Mouse (Mus musculus) embryonic facial prominence, embryonic 13.5 days (tissue): Measurements from ENCODE around the gene Rab37. TPM values are rescaled to one million over a fixed set of nuclear protein-coding genes. Genes with fewer than 3 reads are reported as not detected.

Source experiments
- ATAC-seq: fragments of 200-750 bp; cut with Nextera tagmentation; 2 replicates; pipeline ENCODE4 v1.8.0; 2017; ENCODE audit warnings: low read depth; ENCODE audit not compliant: insufficient number of reproducible peaks, insufficient read depth, low FRiP score, low TSS enrichment
- H3K27ac ChIP-seq: fragments of 300-500 bp; sonication (generic); 2 replicates; pipeline ENCODE4 v1.5.1; 2015; ENCODE audit warnings: moderate library complexity, mild to moderate bottlenecking, inconsistent platforms
- H3K27me3 ChIP-seq: fragments of 300-500 bp; sonication (generic); 2 replicates; pipeline ENCODE4 v1.6.1; 2015; ENCODE audit warnings: mild to moderate bottlenecking, inconsistent platforms
- H3K36me3 ChIP-seq: fragments of 300-500 bp; sonication (generic); 2 replicates; pipeline ENCODE4 v1.6.1; 2015; ENCODE audit warnings: mild to moderate bottlenecking, inconsistent platforms
- H3K4me1 ChIP-seq: fragments of 300-500 bp; sonication (generic); 2 replicates; pipeline ENCODE4 v1.6.1; 2015; ENCODE audit warnings: inconsistent platforms
- H3K4me2 ChIP-seq: fragments of 300-500 bp; sonication (generic); 2 replicates; pipeline ENCODE4 v1.6.1; 2015; ENCODE audit warnings: moderate library complexity, mild to moderate bottlenecking, inconsistent platforms
- H3K4me3 ChIP-seq: fragments of 300-500 bp; sonication (generic); 2 replicates; pipeline ENCODE4 v1.5.1; 2015; ENCODE audit warnings: mild to moderate bottlenecking, inconsistent platforms
- H3K9ac ChIP-seq: fragments of 300-500 bp; sonication (generic); 2 replicates; pipeline ENCODE4 v1.6.1; 2015; ENCODE audit warnings: mild to moderate bottlenecking, inconsistent platforms
- H3K9me3 ChIP-seq: fragments of 300-500 bp; sonication (generic); 2 replicates; pipeline ENCODE4 v1.6.1; 2016; ENCODE audit warnings: inconsistent platforms
- WGBS: fragments of 180-500 bp; shearing (Covaris S2); methylation state at CpG from one replicate; pipeline ENCODE4 v1.1.7; 2015; ENCODE audit warnings: mixed read lengths; 5-methylcytosine and 5-hydroxymethylcytosine counted together
- polyA plus RNA-seq: library from polyadenylated mRNA; unstranded; fragments of >200 nt; fragmentation: Nextera tagmentation; extraction: Ambion mirVana; gene quantifications from 2 replicates; pipeline ENCODE4 v1.2.1, GENCODE M21; 2015

The Rab37 gene
- polyA plus RNA-seq, 1 experiment from 2014 or later: 0.98 TPM

DNA sequence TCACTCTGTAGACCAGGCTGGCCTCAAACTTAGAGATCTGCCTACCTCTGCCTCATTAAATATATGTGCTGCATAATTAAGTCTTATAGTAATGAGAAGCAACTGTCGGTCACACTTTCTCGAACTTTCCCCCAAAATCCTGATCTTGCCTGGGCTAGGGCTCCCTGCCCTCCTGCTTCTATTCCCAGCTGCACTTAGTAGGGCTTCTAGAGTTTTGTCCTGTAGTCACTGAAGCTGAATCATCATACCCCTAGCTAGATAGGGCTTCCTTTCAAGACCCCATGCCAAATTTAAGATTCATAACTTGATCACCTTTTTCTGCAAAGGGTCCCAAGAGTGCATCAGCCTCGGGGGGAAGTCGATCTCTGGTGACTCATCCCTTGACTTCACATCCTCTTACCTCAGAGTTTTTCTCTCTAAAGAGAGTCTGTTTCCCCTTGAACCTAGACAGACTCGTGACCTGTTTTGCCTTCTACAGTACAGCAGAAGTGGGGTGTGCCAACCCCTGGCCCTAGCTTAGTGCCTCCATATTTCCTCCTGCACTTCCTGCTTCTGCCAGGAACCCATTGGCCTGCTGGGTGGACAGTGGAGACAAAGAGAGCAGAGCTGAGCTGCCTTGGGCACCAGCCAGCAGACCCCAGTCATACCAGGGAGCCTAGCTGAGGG, 47.5 kb downstream of the Rab37 start:
- H3K9ac ChIP-seq: no peak overlapping the region
- no peaks in the 10 kb centered on the region for H3K4me1 ChIP-seq
- H3K4me3 ChIP-seq: no peak overlapping the region
- no peak overlapping the region for H3K27ac ChIP-seq
- H3K36me3 ChIP-seq: no peaks in the 10 kb centered on the region
- no peaks in the 10 kb centered on the region for H3K9me3 ChIP-seq
- WGBS: 75% methylated on average over 5 of the region's 5 CpGs
- H3K27me3 ChIP-seq: no peaks in the 10 kb centered on the region
- no peak overlapping the region for H3K4me2 ChIP-seq
- no peak for ATAC-seq

- no peak for ATAC-seq
- 0 out of 2 replicates have a peak, but pooled peaks cover 3% of the 10 kb centered on the region for H3K27me3 ChIP-seq
Observed at GRCm38 (mm10) chr11:115141970-115142369, 50.7 kb downstream of the Rab37 start.

GRCm38 (mm10) chr11:115147813-115148212, 56.6 kb downstream of the Rab37 start:
- Histone ChIP-seq H3K4me3 (no peak overlapping the region), H3K4me1 (peaks cover 13% of the 10 kb centered on the region), H3K27ac (no peak overlapping the region), H3K9ac (no peak overlapping the region), H3K36me3 (no peaks in the 10 kb centered on the region), H3K4me2 (no peak overlapping the region), H3K9me3 (peaks cover 3% of the 10 kb centered on the region; the same call in 1 of the 2 replicates), H3K27me3 (peaks cover 8% of the 10 kb centered on the region)
- WGBS: 80% methylated on average over 4 of the region's 4 CpGs
- no peak for ATAC-seq

More at GRCm38 (mm10) chr11:115141970-115142369, 50.7 kb downstream of the Rab37 start:
- H3K36me3 ChIP-seq: no peaks in the 10 kb centered on the region
- no peaks in the 10 kb centered on the region for H3K9me3 ChIP-seq
- no peak overlapping the region for H3K4me2 ChIP-seq
- WGBS: 89% methylated on average over 2 of the region's 2 CpGs
- no peak overlapping the region for H3K9ac ChIP-seq
- no peak overlapping the region for H3K27ac ChIP-seq
- no peaks in the 10 kb centered on the region for H3K4me1 ChIP-seq
- H3K4me3 ChIP-seq: no peak overlapping the region

DNA sequence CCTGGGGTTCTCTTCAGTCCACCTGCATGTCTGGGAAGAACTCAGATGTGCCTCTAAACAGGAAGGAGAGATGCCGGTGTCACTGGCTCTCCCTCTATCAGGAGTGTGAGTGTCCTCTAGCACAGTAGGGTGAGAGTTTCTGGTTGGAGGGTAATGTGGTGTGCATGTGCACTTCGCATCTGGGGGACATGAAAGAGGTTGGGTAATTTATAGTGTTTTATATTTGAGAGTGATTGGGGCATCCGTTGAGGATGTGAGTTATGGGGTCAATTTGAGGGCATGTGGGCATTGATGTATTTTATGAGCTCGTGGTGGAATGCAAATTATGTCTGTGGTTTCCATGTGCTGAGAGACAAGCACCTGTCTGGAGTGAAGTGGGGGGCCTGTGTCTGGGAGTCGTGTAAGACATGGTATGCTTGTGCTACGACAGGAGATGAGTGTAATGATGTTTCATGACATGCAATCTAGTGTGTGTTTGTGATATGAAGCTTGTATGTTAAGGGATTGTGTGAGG, 59.6 kb downstream of the Rab37 start:
- Histone ChIP-seq H3K4me3 (no peak overlapping the region), H3K27ac (no peak overlapping the region), H3K4me1 (peaks cover 18% of the 10 kb centered on the region), H3K9me3 (peaks cover 3% of the 10 kb centered on the region; the same call in 1 of the 2 replicates), H3K36me3 (no peaks in the 10 kb centered on the region), H3K4me2 (no peak overlapping the region), H3K9ac (no peak overlapping the region), H3K27me3 (peaks cover 34% of the 10 kb centered on the region)
- 64% methylated on average over 6 of the region's 6 CpGs for WGBS
- no peak for ATAC-seq

DNA sequence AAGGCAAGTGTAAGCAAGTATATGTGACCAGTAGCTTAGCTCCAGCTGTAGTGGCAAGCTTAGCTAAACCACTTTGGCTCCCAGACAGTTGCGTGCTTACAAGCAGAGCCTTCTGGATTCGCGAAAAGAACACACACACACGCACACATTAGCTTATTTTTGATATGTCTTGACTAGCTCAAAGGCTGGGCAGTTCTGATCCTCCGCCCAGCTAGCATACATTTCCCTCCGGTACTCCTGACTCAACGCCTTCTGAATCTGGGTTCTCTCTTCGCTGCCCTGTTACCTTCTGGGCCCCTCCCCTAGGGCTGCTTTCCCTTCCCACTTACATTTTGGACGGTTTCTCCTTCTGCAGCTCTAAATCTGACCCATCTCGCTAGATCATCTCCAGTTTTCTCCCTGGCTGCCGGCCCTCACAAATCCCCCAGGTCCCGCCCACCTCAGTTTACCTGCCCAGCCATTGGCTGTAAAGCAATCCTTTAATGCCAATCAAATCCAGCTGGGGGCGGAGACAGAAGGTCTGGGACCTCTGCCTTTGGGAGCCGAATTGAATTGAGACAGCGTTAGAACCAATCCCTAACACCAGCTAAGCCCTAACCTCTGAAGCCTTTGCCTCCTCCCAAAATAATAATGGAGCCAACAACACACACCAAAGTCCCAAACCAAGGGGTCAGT, 60.7 kb downstream of the Rab37 start:
- Histone ChIP-seq H3K27ac (no peak overlapping the region), H3K4me3 (peak overlapping the region; percentile 36), H3K9ac (peak overlapping the region; percentile 61)

DNA sequence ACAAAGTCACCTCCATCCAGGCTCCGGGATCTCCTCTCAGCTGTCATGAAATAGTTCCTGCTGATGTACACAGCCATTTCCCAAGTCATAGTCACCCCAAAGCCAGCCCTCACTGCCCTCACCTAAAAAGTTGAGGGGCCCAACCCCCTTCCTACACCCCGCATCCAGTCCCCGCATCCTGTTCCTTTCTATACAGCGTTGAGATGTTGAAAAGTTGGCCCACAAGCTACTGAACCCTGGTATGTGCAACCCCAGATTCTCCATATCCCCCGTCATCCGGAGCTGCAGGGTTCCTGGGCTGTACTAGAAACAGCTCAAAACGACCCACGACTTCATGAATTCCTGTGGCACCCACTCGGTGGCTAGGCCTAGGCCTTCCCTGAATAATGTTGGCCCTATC, 61.9 kb downstream of the Rab37 start:
- Histone ChIP-seq H3K4me2 (no peak overlapping the region), H3K27me3 (peaks cover 52% of the 10 kb centered on the region)

More for the DNA sequence above, 60.7 kb downstream of the Rab37 start:
- peak overlapping the region; percentile 64 for H3K4me2 ChIP-seq
- 0 out of 2 replicates have a peak, but pooled peaks have one; percentile 56 for ATAC-seq
- peaks cover 3% of the 10 kb centered on the region; the same call in 1 of the 2 replicates for H3K9me3 ChIP-seq
- H3K4me1 ChIP-seq: peaks cover 18% of the 10 kb centered on the region
- 4% methylated on average over 15 of the region's 15 CpGs for WGBS
- H3K27me3 ChIP-seq: peaks cover 45% of the 10 kb centered on the region
- H3K36me3 ChIP-seq: no peaks in the 10 kb centered on the region

DNA sequence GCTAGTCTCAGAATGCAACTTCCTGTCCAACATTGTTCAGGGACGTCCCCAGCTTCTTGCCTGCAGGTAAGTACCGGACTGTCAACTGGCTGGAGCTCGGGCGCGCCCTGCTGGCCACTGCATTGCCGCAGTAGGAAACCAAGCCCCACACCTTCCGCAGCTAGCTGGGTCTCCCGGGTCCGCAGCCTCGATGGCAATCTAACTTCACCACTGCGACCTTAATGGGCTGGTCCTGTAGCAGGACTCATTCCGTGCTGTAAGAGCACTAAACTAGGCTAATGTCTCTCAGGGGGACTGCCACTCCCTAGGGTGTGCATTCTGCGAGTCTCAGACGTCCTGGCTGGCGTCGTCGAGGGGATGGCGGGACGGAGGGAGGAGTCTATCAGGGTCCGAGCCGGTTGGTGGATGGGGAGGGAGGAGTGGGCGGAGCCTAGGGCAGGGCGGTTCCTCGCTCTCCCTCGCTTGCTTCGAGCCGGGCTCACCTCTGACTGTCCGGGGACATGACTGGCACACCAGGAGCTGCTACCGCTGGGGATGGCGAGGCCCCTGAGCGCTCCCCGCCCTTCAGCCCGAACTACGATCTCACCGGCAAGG, 62.6 kb downstream of the Rab37 start:
- H3K36me3 ChIP-seq: no peaks in the 10 kb centered on the region
- peaks cover 52% of the 10 kb centered on the region for H3K27me3 ChIP-seq
- peak overlapping the region; percentile 53 for H3K4me2 ChIP-seq
- peaks cover 3% of the 10 kb centered on the region; the same call in 1 of the 2 replicates for H3K9me3 ChIP-seq
- 1% methylated on average over 32 of the region's 35 CpGs for WGBS
- H3K9ac ChIP-seq: 0 out of 2 replicates have a peak overlapping the region, but pooled peaks have one; percentile 33
- ATAC-seq: 0 out of 2 replicates have a peak, but pooled peaks have one; percentile 39
- peak overlapping the region; percentile 37 for H3K4me3 ChIP-seq
- H3K4me1 ChIP-seq: peaks cover 30% of the 10 kb centered on the region
- H3K27ac ChIP-seq: no peak overlapping the region

More for the DNA sequence above, 61.9 kb downstream of the Rab37 start:
- ATAC-seq: no peak
- no peak overlapping the region for H3K27ac ChIP-seq
- peaks cover 3% of the 10 kb centered on the region; the same call in 1 of the 2 replicates for H3K9me3 ChIP-seq
- H3K4me1 ChIP-seq: peaks cover 24% of the 10 kb centered on the region
- no peaks in the 10 kb centered on the region for H3K36me3 ChIP-seq
- no peak overlapping the region for H3K4me3 ChIP-seq
- 80% methylated on average over 9 of the region's 9 CpGs for WGBS
- no peak overlapping the region for H3K9ac ChIP-seq

- H3K4me2 ChIP-seq: no peak overlapping the region
- peaks cover 55% of the 10 kb centered on the region for H3K27me3 ChIP-seq
- H3K4me3 ChIP-seq: no peak overlapping the region
- H3K36me3 ChIP-seq: no peaks in the 10 kb centered on the region
- H3K9me3 ChIP-seq: no peaks in the 10 kb centered on the region
- ATAC-seq: no peak
- peaks cover 30% of the 10 kb centered on the region for H3K4me1 ChIP-seq
- no peak overlapping the region for H3K9ac ChIP-seq
- H3K27ac ChIP-seq: no peak overlapping the region
- 6% methylated on average over 5 of the region's 5 CpGs for WGBS
Observed at GRCm38 (mm10) chr11:115155053-115155634, 63.9 kb downstream of the Rab37 start.

- H3K9me3 ChIP-seq: no peaks in the 10 kb centered on the region
- H3K9ac ChIP-seq: no peak overlapping the region; the same call in 1 of the 2 replicates
- H3K4me1 ChIP-seq: peaks cover 30% of the 10 kb centered on the region
- H3K36me3 ChIP-seq: no peaks in the 10 kb centered on the region
- H3K4me3 ChIP-seq: no peak overlapping the region
- no peak for ATAC-seq
- H3K4me2 ChIP-seq: no peak overlapping the region
- H3K27me3 ChIP-seq: peaks cover 70% of the 10 kb centered on the region
- WGBS: 27% methylated on average over 12 of the region's 12 CpGs
- H3K27ac ChIP-seq: peak overlapping the region; percentile 33; the same call in 1 of the 2 replicates
Observed at GRCm38 (mm10) chr11:115157933-115158719, 66.9 kb downstream of the Rab37 start.

DNA sequence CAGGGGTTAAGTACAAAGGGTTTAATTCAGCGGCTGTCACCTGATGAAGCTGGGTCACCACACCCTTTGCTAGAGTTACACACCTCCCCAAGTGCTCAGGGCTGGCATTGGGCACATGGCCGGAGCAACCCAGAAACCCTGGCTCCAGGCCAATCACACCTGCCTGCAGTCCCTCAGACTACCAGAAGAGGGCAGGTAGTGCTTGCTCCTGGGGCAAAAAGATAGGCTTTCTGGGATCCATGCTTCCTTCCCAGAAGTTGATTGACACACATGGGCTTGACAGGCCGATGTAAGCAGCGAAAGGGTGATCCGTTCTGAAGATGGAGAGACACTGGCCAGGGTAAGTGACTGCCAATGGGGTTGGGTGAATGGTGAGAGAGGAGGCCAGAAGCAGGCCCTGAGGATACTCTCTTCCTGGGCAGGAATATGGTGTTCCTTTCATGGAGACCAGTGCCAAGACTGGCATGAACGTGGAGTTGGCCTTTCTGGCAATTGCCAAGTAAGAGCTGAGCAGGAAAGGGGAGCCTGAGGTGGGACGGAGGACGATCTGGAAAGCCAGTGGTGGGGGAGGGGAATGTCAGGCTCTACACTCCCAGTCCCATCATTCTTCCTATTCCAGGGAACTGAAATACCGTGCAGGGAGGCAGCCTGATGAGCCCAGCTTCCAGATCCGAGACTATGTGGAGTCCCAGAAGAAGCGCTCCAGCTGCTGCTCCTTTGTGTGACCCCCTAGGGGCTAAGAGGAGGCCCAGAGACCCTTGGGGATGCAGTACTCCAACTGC, 69.0 kb downstream of the Rab37 start:
- 54% methylated on average over 11 of the region's 11 CpGs for WGBS
- 0 out of 2 replicates have a peak overlapping the region, but pooled peaks have one; percentile 21 for H3K9ac ChIP-seq
- H3K4me2 ChIP-seq: no peak overlapping the region
- no peak for ATAC-seq
- H3K36me3 ChIP-seq: no peaks in the 10 kb centered on the region
- no peak overlapping the region for H3K4me3 ChIP-seq
- peaks cover 43% of the 10 kb centered on the region for H3K4me1 ChIP-seq
- H3K9me3 ChIP-seq: no peaks in the 10 kb centered on the region
- peaks cover 70% of the 10 kb centered on the region for H3K27me3 ChIP-seq
- no peak overlapping the region for H3K27ac ChIP-seq
